Mouse (Mus musculus): ENCODE results near the gene Zfp473.
A peak's percentile ranks its signal among the peaks of the same experiment; 100 is the strongest.
"Not testable (repeated sequence)": the region's sequence is repeated elsewhere in the genome, so short reads cannot be mapped to it uniquely, and the experiment has no call there.

The Zfp473 gene

DNA sequence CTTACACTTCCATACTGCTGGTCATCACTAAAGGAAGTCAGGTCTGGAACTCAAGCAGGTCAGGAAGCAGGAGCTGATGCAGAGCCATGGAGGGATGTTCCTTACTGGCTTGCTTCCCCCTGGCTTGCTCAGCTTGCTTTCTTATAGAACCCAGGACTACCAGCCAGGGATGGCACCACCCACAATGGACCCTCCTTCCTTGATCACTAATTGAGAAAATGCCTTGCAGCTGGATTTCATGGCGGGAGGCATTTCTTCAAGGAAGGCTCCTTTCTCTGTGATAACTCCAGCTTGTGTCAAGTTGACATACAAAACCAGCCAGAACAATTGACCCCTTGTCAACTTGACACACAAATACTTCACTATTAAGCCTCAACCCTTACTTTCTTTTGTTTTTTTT lies at the start of gene Zfp473:
TSS of gene Zfp473 (minus strand) at position 101 of the 400 bp plus-strand sequence.
- DNase-seq (ENCODE audit: inconsistent ontology term), result not testable (repeated sequence)

DNA sequence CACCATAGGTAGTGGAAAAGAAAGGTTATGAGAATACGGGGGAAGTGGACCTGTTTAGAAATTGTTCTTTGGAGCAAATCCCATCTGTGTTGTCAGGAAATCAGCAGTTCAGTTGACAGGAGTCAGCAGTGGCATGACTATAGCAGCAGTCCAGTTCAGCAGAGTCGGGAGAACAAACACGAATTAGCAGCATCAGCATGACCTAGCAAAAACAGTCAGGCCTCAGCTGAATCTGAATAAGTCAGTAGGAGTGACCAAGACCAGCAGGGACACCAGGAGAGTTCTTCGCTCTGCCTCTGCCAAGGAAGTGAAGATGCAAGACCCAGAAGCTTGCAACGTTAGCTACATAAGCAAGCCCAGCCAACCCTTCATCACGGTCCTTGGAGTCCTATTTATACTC lies 41.9 kb upstream of the Zfp473 start:
- DNase-seq (ENCODE audit: inconsistent ontology term), result no peak

DNA sequence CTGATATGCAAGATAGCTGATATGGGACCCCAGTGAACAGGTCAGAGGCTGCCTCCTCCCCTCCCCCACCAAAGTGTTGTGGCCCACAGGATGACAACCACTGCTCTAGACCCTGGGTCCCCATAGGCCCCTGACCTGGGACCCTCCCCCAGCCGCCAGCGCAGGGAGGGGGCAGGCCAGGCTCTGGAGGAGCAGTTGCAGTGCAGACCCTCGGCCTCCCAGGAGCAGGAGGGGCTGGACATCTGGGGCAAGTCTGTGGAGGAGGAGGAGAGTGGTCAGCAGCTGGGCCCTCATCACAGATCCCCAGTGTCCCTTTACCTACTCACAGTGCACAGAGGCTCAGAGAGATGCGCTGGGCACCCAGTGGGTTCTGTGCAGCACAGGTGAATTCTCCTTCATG lies 39.2 kb upstream of the Zfp473 start:
- no peak for DNase-seq (ENCODE audit: inconsistent ontology term)

- no peak for DNase-seq (ENCODE audit: inconsistent ontology term)
These were observed 38.7 kb upstream of the Zfp473 start for GRCm38 (mm10) chr7:44789531-44789930.

DNA sequence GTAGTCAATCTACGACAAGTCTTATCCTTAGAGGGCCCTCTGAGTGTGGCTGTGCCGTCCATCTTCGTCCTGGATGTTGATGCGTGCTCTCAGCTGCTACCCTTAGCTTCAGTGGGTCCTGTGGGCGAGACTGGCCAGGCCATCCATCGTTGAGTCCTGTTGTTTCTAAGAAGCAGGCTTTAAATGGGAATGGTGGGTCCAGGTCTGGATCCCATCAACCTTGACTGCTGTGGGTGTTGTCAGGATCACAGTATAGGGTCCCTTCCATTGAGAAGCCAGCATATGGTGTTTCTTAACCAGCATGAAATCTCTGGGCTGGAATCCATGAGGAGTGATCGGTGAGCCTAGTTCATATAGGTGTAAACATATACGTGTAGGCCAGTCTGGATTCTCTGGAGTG lies 29.3 kb upstream of the Zfp473 start:
- DNase-seq (ENCODE audit: inconsistent ontology term), result no peak

GRCm38 (mm10) chr7:44776849-44777498 lies 26.1 kb upstream of the Zfp473 start:
- peak; percentile 0 for DNase-seq (ENCODE audit: inconsistent ontology term)

DNA sequence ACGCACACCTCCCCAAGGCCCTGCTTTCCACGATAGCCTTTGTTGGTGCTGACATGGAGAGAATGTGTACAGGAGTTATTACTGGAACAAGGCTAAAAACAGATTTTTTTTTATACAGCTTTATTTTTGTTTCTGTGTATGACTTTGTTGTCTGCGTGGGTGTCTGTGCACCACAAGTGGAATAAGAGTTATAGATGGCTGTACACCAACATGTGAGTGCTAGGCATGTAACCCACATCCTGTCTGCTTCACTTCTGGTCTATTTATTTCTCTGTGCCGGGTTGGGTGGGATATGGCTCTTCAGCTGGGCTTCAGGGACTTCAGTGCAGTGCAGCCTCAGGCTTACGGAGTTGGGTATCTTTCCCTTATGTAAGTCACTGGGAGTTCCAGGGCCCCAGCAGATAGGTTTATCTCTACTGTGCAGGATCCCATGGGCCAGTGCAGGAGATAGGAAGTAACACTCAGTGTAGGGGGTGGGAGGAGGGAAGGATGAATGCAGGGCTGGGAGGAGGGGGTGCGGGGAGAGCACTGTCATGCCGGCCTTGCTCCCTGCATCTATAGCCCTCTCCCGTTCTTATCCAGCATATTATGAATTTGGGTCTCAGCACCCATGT lies 21.8 kb upstream of the Zfp473 start:
- DNase-seq (ENCODE audit: inconsistent ontology term), result no peak

DNA sequence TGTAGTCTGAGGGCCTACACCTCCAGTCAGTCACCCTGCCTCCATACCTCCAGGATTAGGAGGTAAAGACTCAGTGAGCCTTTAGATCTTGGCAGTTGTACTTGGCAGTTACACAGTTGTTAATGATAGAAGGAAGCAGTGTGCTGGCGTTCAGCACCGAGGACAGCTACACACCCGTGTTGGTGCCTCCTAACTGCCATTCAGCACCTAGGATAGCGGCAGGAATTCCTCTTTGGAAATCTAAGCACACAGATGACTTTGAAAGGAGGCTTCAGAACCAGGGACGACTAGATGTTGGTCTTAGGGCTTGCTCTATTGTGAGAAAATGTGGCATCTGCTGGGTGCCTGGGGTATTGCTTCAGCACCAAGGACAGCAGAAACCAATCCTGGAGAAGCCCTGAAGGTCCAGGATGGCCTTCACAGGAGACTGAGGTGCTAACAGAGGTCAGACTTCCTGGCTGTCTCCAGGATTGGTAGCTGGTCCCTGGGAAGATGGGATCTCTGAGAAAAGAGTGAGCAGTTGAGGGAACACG lies 19.3 kb upstream of the Zfp473 start:
- DNase-seq (ENCODE audit: inconsistent ontology term), result peak; percentile 58

DNA sequence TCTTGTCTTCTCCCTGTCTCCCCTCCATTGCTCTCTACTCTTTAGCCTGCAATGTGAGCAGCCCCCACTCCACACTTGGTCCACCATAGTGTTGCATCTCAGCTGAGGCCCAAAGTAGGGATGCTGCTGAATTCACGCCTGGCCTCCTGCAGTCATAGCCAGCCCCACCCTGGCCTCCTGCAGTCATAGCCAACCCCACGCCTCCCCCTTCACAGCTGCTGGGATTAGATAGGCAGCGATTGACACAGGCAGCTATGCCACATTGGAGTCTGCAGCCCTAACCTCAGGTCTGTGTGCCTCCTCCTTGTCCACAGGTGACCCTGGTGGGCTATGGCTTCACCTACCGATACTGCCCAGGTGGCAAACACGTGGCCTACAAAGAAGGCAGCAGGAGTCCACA lies 17.3 kb upstream of the Zfp473 start:
- DNase-seq (ENCODE audit: inconsistent ontology term), result no peak

DNA sequence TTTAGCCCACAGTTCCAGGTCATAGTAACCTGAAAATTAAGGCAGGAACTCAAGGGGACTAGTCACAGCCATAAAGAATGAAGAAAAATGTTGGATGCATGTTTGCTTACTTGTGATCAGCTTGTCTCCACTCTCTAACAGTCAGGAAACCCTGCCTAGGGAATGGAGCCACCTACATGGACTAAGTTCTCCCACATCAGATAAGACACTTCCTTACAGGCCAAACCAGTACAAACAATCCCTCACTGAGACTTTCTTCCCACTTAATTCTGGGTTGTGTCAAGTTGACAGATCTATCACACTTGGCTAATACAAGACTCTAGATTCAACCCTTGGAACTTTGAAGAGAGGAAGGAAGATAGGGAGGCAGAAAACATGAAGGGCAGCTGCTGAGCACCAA lies 9.5 kb upstream of the Zfp473 start:
- DNase-seq (ENCODE audit: inconsistent ontology term), result no peak

DNA sequence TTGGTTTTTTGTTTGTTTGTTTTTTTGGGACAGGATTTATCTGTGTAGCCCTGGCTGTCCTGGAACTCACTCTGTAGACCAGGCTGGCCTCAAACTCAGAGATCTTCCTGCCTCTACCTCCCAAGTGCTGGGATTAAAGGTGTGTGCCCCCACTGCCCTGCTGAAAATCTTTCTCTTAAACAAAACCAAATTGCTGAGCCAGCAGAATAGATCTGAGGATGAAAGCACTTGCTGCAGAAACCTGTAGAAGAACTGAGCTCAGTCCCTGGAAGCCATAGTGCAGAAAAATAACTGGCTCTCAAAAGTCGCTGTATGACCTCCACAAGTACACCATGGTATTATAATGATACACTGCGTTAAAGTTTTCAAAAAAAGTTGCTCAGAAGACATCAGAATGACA lies 6.3 kb upstream of the Zfp473 start:
- DNase-seq (ENCODE audit: inconsistent ontology term), result no peak

- peak; percentile 99 for DNase-seq (ENCODE audit: inconsistent ontology term)
These were observed 2.5 kb downstream of the Zfp473 start, which contains the start of gene Vrk3 for GRCm38 (mm10) chr7:44748101-44749044. Vrk3 (plus strand) TSS chr7:44748413.

DNA sequence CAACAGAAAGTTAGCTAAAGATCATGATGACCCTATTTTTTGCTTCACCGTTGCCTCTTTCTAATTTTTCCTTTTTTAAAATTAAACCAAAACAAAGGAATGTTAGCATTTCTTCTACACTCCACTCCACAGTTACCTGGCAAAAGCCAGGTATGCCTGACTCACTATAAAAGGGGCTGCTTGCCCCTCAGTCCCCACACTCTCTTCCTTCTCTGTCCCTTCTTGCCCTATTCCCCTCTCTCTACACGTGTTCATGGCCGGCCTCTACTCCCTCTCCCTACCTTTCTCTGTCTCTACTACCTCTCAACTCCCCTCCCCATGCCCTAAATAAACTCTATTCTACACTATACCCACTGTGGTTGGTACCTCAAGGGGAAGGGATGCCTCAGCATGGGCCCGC lies 3.7 kb downstream of the Zfp473 start:
- no peak for DNase-seq (ENCODE audit: inconsistent ontology term)

DNA sequence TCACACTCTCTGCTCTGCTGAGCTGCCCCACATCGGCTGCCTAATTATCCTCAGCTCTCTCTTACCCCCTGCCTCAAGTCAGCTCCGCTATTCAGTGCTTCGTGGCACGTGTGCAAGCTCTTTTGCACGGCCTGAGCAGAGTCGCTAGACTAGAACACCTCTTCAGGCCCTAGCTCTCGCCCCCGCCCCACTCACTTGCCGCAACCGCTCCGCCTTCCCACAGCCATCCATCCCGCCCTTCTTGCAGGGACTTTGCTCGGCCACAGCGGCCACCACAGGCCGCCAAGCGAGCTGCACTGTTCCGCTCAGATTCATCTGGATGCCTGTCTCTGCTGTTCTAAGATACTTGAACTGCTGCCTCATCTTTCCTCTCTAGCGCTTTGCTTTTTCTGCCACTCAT lies 5.8 kb downstream of the Zfp473 start:
- DNase-seq (ENCODE audit: inconsistent ontology term), result peak; percentile 84

GRCm38 (mm10) chr7:44744270-44744669 lies 6.6 kb downstream of the Zfp473 start:
- DNase-seq (ENCODE audit: inconsistent ontology term), result no peak

GRCm38 (mm10) chr7:44741361-44741760 lies 9.5 kb downstream of the Zfp473 start:
- no peak for DNase-seq (ENCODE audit: inconsistent ontology term)

GRCm38 (mm10) chr7:44733723-44734122 lies 17.1 kb downstream of the Zfp473 start:
- no peak for DNase-seq (ENCODE audit: inconsistent ontology term)

GRCm38 (mm10) chr7:44728082-44728975 lies 22.5 kb downstream of the Zfp473 start:
- DNase-seq (ENCODE audit: inconsistent ontology term), result no peak

GRCm38 (mm10) chr7:44727151-44727550 lies 23.7 kb downstream of the Zfp473 start:
- no peak for DNase-seq (ENCODE audit: inconsistent ontology term)

GRCm38 (mm10) chr7:44726343-44726742 lies 24.5 kb downstream of the Zfp473 start:
- DNase-seq (ENCODE audit: inconsistent ontology term), result no peak

- no peak for DNase-seq (ENCODE audit: inconsistent ontology term)
These were observed 26.5 kb downstream of the Zfp473 start for GRCm38 (mm10) chr7:44724316-44724715.

All from Muller cell, postnatal 12 days (primary cell).